Mouse (Mus musculus): Measurements from ENCODE around the gene Ngfr.

GRCm38 (mm10) chr11:95589195-95589594 is 1.7 kb upstream of the Ngfr start:
- TF ChIP-seq POLR2A (IDR thresholded peaks at IDR 0.05; ENCODE audit: low read depth, low read length) (no peak), CTCF (IDR thresholded peaks at IDR 0.05; ENCODE audit: extremely low read depth, insufficient read length, insufficient replicate concordance, low read depth, low read length) (no peak)
